Mouse (Mus musculus) liver, embryonic 16.5 days (tissue): ENCODE data around the gene Npas3. TPM values are rescaled to one million over a fixed set of nuclear protein-coding genes. Genes with fewer than 3 reads are reported as not detected.

ENCODE experiments used
- ATAC-seq: fragments of 200-750 bp; cut with Nextera tagmentation; 2 replicates; pipeline ENCODE4 v1.8.0; 2017; ENCODE audit warnings: low read depth, mild to moderate bottlenecking, moderate number of reproducible peaks, moderate library complexity
- H3K27ac ChIP-seq: fragments of 300-500 bp; sonication (generic); 2 replicates; pipeline ENCODE4 v1.5.1; 2014; ENCODE audit warnings: mild to moderate bottlenecking, low read length
- H3K27me3 ChIP-seq: fragments of 300-500 bp; sonication (generic); 2 replicates; pipeline ENCODE4 v1.6.1; 2014; ENCODE audit warnings: low read depth, low read length, mixed read lengths; ENCODE audit not compliant: control insufficient read depth, insufficient read depth
- H3K36me3 ChIP-seq: fragments of 300-500 bp; sonication (generic); 2 replicates; pipeline ENCODE4 v1.6.1; 2014; ENCODE audit warnings: mild to moderate bottlenecking; ENCODE audit not compliant: control insufficient read depth, insufficient read depth
- H3K4me1 ChIP-seq: fragments of 300-500 bp; sonication (generic); 2 replicates; pipeline ENCODE4 v1.6.1; 2014; ENCODE audit warnings: low read depth, low read length, mixed read lengths; ENCODE audit not compliant: control insufficient read depth
- H3K4me2 ChIP-seq: fragments of 300-500 bp; sonication (generic); 2 replicates; pipeline ENCODE4 v1.6.1; 2014; ENCODE audit warnings: low read depth, low read length, mixed read lengths
- H3K4me3 ChIP-seq: fragments of 300-500 bp; sonication (generic); 2 replicates; pipeline ENCODE4 v1.5.1; 2014; ENCODE audit warnings: low read depth, mild to moderate bottlenecking, low read length
- H3K9ac ChIP-seq: fragments of 300-500 bp; sonication (generic); 2 replicates; pipeline ENCODE4 v1.6.1; 2014; ENCODE audit warnings: low read depth, low read length
- H3K9me3 ChIP-seq: fragments of 300-500 bp; sonication (generic); replicated peaks from 2 replicates; pipeline ENCODE4 v1.6.1; 2016; ENCODE audit warnings: low read length; ENCODE audit not compliant: control insufficient read depth
- WGBS: fragments of 180-500 bp; shearing (Covaris S2); extraction: QIAGEN DNeasy Blood & Tissue Kit; methylation state at CpG from one replicate; pipeline ENCODE4 v1.1.7; 2014; ENCODE audit not compliant: insufficient replicate concordance; 5-methylcytosine and 5-hydroxymethylcytosine counted together
- polyA plus RNA-seq: library from polyadenylated mRNA; unstranded; fragments of >200 nt; fragmentation: Nextera tagmentation; extraction: Ambion mirVana; gene quantifications from 2 replicates; pipeline ENCODE4 v1.2.1, GENCODE M21; 2015

Gene Npas3
- polyA plus RNA-seq, 1 experiment from 2014 or later = 0.12 TPM

- no peaks in the 10 kb centered on the region for H3K4me1 ChIP-seq
- H3K27me3 ChIP-seq = no peaks in the 10 kb centered on the region
- H3K4me3 ChIP-seq = no peak overlapping the region
- WGBS = 66% methylated on average over 13 of the region's 13 CpGs
- ATAC-seq = no peak
- no peak overlapping the region for H3K9ac ChIP-seq
- no peaks in the 10 kb centered on the region for H3K36me3 ChIP-seq
- H3K27ac ChIP-seq = no peak overlapping the region
- H3K4me2 ChIP-seq = no peak overlapping the region
- H3K9me3 ChIP-seq = no peaks in the 10 kb centered on the region
These were observed 504.0 kb downstream of the Npas3 start for GRCm38 (mm10) chr12:53752281-53753072.

- Histone ChIP-seq H3K9me3 (no peaks in the 10 kb centered on the region), H3K4me3 (no peak overlapping the region), H3K4me1 (no peaks in the 10 kb centered on the region), H3K4me2 (no peak overlapping the region), H3K9ac (no peak overlapping the region), H3K27ac (no peak overlapping the region), H3K27me3 (no peaks in the 10 kb centered on the region), H3K36me3 (no peaks in the 10 kb centered on the region)
- ATAC-seq = no peak
- 62% methylated on average over 13 of the region's 13 CpGs for WGBS
These were observed 505.0 kb downstream of the Npas3 start for GRCm38 (mm10) chr12:53753368-53753937.

- H3K27ac ChIP-seq = no peak overlapping the region
- no peaks in the 10 kb centered on the region for H3K9me3 ChIP-seq
- H3K4me3 ChIP-seq = no peak overlapping the region
- no peak for ATAC-seq
- WGBS = 37% methylated on average over 7 of the region's 7 CpGs
- H3K4me2 ChIP-seq = no peak overlapping the region
- H3K27me3 ChIP-seq = no peaks in the 10 kb centered on the region
- no peaks in the 10 kb centered on the region for H3K4me1 ChIP-seq
- no peaks in the 10 kb centered on the region for H3K36me3 ChIP-seq
- no peak overlapping the region for H3K9ac ChIP-seq
These were observed 505.8 kb downstream of the Npas3 start for GRCm38 (mm10) chr12:53754236-53754635.

DNA sequence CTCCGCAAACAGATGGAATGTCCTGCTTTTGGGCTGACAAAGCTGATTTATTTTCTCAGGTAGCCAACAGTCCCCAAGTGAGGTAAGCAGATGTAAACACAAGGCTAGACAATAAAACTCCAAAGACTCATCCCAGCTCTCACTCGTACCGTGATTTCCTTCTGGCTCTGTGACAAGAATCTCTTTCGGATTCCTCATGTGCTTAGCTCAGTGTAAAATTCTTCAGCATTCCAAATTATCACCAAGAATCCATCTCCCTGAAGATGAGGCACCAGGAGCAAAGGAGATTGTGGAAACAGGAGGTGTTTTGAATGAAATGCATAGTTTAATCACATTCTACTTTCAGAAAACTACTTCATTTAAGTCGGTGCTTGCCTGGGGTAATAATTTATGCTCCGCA, 509.2 kb downstream of the Npas3 start:
- Histone ChIP-seq H3K36me3 (no peaks in the 10 kb centered on the region), H3K4me1 (no peaks in the 10 kb centered on the region), H3K27me3 (no peaks in the 10 kb centered on the region), H3K9me3 (no peaks in the 10 kb centered on the region), H3K4me3 (no peak overlapping the region), H3K4me2 (no peak overlapping the region), H3K9ac (no peak overlapping the region), H3K27ac (no peak overlapping the region)
- no peak for ATAC-seq
- WGBS = 59% methylated on average over 6 of the region's 6 CpGs

DNA sequence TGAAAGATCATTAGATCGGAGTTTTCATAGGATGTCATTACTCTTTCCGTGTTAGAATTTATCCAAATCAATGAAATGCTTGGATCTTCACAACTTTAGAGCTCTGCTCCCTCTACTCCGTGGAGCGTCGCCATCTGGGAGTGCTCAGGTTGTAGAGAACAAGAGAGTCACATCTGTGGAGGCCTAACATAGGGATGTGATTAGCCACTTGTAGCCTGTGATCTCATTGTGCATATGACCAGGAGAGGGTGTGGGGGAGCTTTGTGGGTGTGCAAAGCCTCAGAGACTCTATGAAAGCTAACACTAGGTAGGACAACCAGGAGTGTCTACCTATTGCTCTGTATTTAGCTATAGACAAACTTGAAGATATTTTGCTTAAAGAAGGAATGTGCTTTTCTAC, 509.9 kb downstream of the Npas3 start:
- Histone ChIP-seq H3K36me3 (no peaks in the 10 kb centered on the region), H3K27ac (no peak overlapping the region), H3K4me3 (no peak overlapping the region), H3K4me2 (no peak overlapping the region), H3K4me1 (no peaks in the 10 kb centered on the region), H3K9ac (no peak overlapping the region), H3K9me3 (no peaks in the 10 kb centered on the region), H3K27me3 (no peaks in the 10 kb centered on the region)
- ATAC-seq = no peak
- 72% methylated on average over 5 of the region's 5 CpGs for WGBS

DNA sequence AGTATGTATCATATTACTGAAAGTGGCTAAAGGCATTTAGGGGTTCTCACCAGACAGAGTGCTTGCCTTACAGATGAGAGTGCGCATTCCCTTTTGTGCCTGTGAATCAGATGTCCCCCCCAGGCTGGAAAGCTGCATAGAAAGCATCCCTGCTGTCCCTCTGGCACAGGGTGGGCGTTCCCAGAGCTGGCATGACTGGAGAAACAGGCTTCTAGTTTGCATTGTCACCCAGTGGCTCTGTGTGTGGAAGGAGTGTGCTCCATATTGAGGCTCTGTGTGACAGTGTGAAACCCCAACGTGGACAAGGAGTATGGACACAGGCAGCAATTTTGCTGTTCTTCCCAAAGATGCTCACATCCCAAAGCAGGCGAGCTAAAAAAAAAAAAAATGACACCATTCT, 515.7 kb downstream of the Npas3 start:
- Histone ChIP-seq H3K4me3 (no peak overlapping the region), H3K4me1 (no peaks in the 10 kb centered on the region), H3K9me3 (no peaks in the 10 kb centered on the region), H3K36me3 (no peaks in the 10 kb centered on the region), H3K9ac (no peak overlapping the region), H3K4me2 (no peak overlapping the region), H3K27ac (no peak overlapping the region), H3K27me3 (no peaks in the 10 kb centered on the region; the same call in 1 of the 2 replicates)
- ATAC-seq = no peak
- 46% methylated on average over 4 of the region's 4 CpGs for WGBS

DNA sequence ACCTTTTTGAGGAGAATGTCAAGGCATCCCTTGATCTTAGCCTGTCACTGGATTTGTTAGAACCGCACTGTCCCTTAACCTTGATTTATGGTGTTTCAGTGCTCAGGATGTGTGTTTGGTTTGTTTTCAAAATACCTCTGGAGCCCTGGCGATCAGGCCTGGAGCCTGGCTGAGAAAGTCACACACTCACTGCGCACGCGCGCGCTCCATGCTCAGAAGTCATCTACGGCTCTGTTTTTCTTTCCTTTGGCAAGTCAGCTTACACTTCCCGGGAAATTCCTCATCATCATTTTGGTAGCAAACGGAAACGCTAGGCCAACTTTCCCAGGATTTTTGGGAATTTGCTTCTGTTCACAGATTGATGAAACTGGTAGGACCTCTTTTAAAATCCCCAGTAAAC, 519.9 kb downstream of the Npas3 start:
- Histone ChIP-seq H3K4me2 (no peak overlapping the region), H3K27ac (no peak overlapping the region), H3K9me3 (no peaks in the 10 kb centered on the region), H3K27me3 (no peaks in the 10 kb centered on the region; the same call in 1 of the 2 replicates), H3K4me1 (no peaks in the 10 kb centered on the region), H3K9ac (no peak overlapping the region), H3K4me3 (no peak overlapping the region), H3K36me3 (no peaks in the 10 kb centered on the region)
- no peak for ATAC-seq
- WGBS = 69% methylated on average over 11 of the region's 11 CpGs

GRCm38 (mm10) chr12:53771394-53771936, 523.0 kb downstream of the Npas3 start:
- Histone ChIP-seq H3K4me3 (no peak overlapping the region), H3K9me3 (no peaks in the 10 kb centered on the region), H3K4me2 (no peak overlapping the region), H3K27ac (no peak overlapping the region), H3K36me3 (no peaks in the 10 kb centered on the region), H3K27me3 (no peaks in the 10 kb centered on the region), H3K9ac (no peak overlapping the region), H3K4me1 (no peaks in the 10 kb centered on the region)
- 59% methylated on average over 14 of the region's 14 CpGs for WGBS
- no peak for ATAC-seq

DNA sequence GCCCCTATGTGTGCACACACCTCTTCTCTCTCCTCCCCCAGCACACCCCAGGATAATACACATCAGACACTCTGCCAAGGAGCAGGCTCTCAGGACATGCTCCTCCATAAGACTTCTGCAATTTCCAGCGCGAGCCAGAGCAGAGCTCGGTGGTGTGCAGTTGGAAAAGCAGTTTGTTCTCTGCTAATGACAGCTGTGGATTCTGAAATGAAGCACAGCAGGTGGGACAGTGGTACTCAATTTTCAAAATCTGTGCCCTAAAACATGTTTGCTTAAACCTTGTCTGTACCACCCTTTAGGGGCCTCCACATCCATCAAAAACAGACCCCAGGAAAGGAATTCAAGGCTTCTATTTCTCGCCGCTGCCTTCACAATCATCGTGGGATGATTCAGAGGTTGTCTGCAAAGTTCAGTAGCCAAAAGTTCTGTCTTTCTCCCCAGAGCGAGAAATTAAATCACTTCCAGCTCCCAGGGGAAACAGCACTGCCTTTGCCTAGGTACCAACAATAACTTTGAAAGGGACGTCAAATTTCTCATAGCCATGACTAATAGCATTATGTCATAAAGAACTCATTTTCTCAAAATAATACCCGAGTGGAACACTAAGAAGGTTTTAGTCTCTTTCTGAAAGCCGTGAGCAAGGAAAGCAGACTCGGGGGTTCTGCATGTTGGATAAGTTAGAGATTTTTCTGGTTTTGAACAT, 533.5 kb downstream of the Npas3 start:
- 70% methylated on average over 11 of the region's 11 CpGs for WGBS
- Histone ChIP-seq H3K36me3 (no peaks in the 10 kb centered on the region), H3K9me3 (no peaks in the 10 kb centered on the region), H3K27me3 (no peaks in the 10 kb centered on the region; the same call in 1 of the 2 replicates), H3K9ac (no peak overlapping the region), H3K4me1 (no peaks in the 10 kb centered on the region), H3K27ac (no peak overlapping the region), H3K4me2 (no peak overlapping the region), H3K4me3 (no peak overlapping the region)
- ATAC-seq = no peak
